Mouse (Mus musculus) heart, embryonic 11.5 days (tissue): ENCODE measurements around the gene Cdk17. TPM values are rescaled to one million over a fixed set of nuclear protein-coding genes. Genes with fewer than 3 reads are reported as not detected.
"Not testable (repeated sequence)": the region's sequence is repeated elsewhere in the genome, so short reads cannot be mapped to it uniquely, and the experiment has no call there.

ENCODE experiments used
- ATAC-seq: fragments of 200-750 bp; cut with Nextera tagmentation; replicated peaks from 2 replicates; pipeline ENCODE4 v1.8.0; 2017; ENCODE audit warnings: moderate library complexity; ENCODE audit not compliant: insufficient number of reproducible peaks, low FRiP score, low TSS enrichment
- H3K27ac ChIP-seq: fragments of 300-500 bp; sonication (generic); 2 replicates; pipeline ENCODE4 v1.5.1; 2014; ENCODE audit warnings: mild to moderate bottlenecking, low read depth, low read length
- H3K27me3 ChIP-seq: fragments of 300-500 bp; sonication (generic); 2 replicates; pipeline ENCODE4 v1.6.1; 2014; ENCODE audit warnings: mild to moderate bottlenecking, low read length, mixed read lengths; ENCODE audit not compliant: control insufficient read depth, insufficient read depth
- H3K36me3 ChIP-seq: fragments of 300-500 bp; sonication (generic); 2 replicates; pipeline ENCODE4 v1.6.1; 2014; ENCODE audit warnings: mild to moderate bottlenecking, low read length, moderate library complexity, mixed read lengths; ENCODE audit not compliant: control insufficient read depth, insufficient read depth
- H3K4me1 ChIP-seq: fragments of 300-500 bp; sonication (generic); 2 replicates; pipeline ENCODE4 v1.6.1; 2014; ENCODE audit warnings: low read length; ENCODE audit not compliant: control insufficient read depth, insufficient read depth
- H3K4me2 ChIP-seq: fragments of 300-500 bp; sonication (generic); 2 replicates; pipeline ENCODE4 v1.6.1; 2014; ENCODE audit warnings: mild to moderate bottlenecking, moderate library complexity
- H3K4me3 ChIP-seq: fragments of 300-500 bp; sonication (generic); 2 replicates; pipeline ENCODE4 v1.5.1; 2014; ENCODE audit warnings: low read depth, low read length
- H3K9ac ChIP-seq: fragments of 300-500 bp; sonication (generic); 2 replicates; pipeline ENCODE4 v1.6.1; 2014; ENCODE audit warnings: mild to moderate bottlenecking, low read depth, low read length, moderate library complexity
- H3K9me3 ChIP-seq: fragments of 300-500 bp; sonication (generic); replicated peaks from 2 replicates; pipeline ENCODE4 v1.6.1; 2016; ENCODE audit warnings: low read length; ENCODE audit not compliant: control insufficient read depth
- WGBS: fragments of 180-500 bp; shearing (Covaris S2); extraction: QIAGEN DNeasy Blood & Tissue Kit; methylation state at CpG from one replicate; pipeline ENCODE4 v1.1.7; 2014; ENCODE audit not compliant: insufficient replicate concordance; 5-methylcytosine and 5-hydroxymethylcytosine counted together
- polyA plus RNA-seq: library from polyadenylated mRNA; unstranded; fragments of >200 nt; fragmentation: Nextera tagmentation; extraction: Ambion mirVana; gene quantifications from 2 replicates; pipeline ENCODE4 v1.2.1, GENCODE M21; 2014

Gene Cdk17
- polyA plus RNA-seq, 1 experiment from 2014 or later, result 21.0 TPM

DNA sequence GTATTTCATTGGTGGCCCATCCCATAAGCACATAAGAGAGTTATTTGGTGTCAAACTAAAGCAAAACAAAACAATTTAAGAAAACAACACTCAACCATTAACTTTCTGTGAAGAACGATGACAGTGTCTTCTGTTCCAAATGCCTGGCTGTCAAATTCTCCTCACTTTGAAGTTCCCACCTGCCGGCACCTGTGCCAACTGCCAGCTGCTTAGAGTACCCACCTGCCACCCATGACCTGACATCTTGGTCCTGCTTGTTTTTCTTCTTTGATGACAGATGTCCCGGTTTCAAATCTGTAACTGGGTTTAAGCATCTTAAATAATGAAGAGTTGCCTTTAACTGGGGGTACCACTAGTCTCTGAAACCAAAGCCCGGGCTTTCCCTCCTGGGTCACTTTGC lies 14.1 kb upstream of the Cdk17 start:
- H3K4me2 ChIP-seq, result no peak overlapping the region
- ATAC-seq, result no peak
- no peak overlapping the region for H3K27ac ChIP-seq
- peaks cover 4% of the 10 kb centered on the region; the same call in 1 of the 2 replicates for H3K4me1 ChIP-seq
- H3K4me3 ChIP-seq, result no peak overlapping the region
- H3K27me3 ChIP-seq, result no peaks in the 10 kb centered on the region
- no peaks in the 10 kb centered on the region for H3K9me3 ChIP-seq
- H3K9ac ChIP-seq, result no peak overlapping the region
- 85% methylated on average over 4 of the region's 4 CpGs for WGBS
- H3K36me3 ChIP-seq, result no peaks in the 10 kb centered on the region

DNA sequence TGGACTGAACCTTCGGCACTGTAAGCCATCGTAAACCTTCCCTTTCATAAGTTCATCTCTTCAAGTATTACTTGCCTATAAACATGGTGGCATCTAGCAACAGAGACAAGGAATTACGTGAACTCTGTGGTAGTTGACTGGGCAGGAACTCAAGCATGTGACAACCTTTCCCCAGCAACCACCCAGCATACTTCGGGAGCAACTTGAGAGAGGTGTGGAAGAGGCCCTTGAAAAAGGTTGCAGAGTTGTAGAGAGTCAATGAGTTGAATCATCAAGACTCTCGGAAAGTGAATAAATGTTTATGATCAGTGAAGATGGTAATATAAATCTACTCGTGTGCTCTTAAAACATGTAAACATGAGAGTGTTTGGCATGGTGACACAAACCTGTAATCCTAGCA lies 13.0 kb upstream of the Cdk17 start:
- Histone ChIP-seq H3K4me2 (no peak overlapping the region), H3K36me3 (no peaks in the 10 kb centered on the region), H3K27ac (no peak overlapping the region), H3K4me1 (peaks cover 4% of the 10 kb centered on the region; the same call in 1 of the 2 replicates), H3K9ac (no peak overlapping the region), H3K27me3 (no peaks in the 10 kb centered on the region), H3K9me3 (no peaks in the 10 kb centered on the region), H3K4me3 (no peak overlapping the region)
- 83% methylated on average over 6 of the region's 6 CpGs for WGBS
- no peak for ATAC-seq

DNA sequence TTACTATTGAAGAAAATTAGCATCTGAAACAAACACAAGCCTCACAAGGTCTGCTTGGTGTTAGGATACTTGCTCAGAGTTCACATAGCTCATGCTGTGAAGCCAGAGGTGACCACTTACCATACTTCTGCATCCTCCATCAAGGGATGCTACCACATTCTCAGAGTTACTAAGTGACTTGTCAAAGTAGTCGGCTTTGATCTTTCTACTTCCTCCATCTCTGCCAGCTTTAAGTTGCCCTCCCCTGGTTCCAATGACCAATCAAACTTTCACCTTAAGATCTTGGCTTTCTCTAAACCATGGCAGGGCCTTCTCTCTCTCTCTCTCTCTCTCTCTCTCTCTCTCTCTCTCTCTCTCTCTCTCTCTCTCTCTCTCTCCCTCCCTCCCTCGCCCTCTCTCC lies 11.1 kb upstream of the Cdk17 start:
- Histone ChIP-seq H3K27me3 (no peaks in the 10 kb centered on the region), H3K9me3 (no peaks in the 10 kb centered on the region), H3K36me3 (no peaks in the 10 kb centered on the region), H3K4me3 (no peak overlapping the region), H3K4me2 (no peak overlapping the region), H3K27ac (no peak overlapping the region), H3K9ac (no peak overlapping the region), H3K4me1 (no peaks in the 10 kb centered on the region)
- no peak for ATAC-seq
- 19% methylated on average over 1 of the region's 2 CpGs for WGBS

DNA sequence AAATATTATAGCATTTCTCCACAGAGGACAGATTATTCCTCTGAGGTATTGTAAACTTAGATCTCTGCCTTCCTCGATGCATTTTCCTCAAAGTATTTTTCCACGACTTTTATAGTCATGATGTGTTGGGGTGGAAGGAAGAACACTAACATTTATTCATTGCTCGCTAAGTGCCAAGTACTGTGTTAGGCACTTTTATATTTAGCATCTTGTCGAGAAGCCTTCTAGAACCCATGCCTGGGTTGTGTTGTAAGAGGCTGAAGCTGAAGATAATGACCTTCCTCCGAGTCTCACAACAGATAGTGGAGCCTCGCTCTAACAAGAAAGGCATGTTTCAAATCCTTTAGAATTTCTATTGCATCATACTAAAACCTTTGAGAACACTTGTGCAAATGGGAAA lies 8.9 kb upstream of the Cdk17 start:
- 47% methylated on average over 6 of the region's 6 CpGs for WGBS
- H3K27ac ChIP-seq, result no peak overlapping the region
- H3K36me3 ChIP-seq, result no peaks in the 10 kb centered on the region
- no peak overlapping the region for H3K4me2 ChIP-seq
- no peak overlapping the region for H3K9ac ChIP-seq
- H3K4me1 ChIP-seq, result no peaks in the 10 kb centered on the region
- no peaks in the 10 kb centered on the region for H3K9me3 ChIP-seq
- no peak overlapping the region for H3K4me3 ChIP-seq
- ATAC-seq, result no peak
- H3K27me3 ChIP-seq, result no peaks in the 10 kb centered on the region

DNA sequence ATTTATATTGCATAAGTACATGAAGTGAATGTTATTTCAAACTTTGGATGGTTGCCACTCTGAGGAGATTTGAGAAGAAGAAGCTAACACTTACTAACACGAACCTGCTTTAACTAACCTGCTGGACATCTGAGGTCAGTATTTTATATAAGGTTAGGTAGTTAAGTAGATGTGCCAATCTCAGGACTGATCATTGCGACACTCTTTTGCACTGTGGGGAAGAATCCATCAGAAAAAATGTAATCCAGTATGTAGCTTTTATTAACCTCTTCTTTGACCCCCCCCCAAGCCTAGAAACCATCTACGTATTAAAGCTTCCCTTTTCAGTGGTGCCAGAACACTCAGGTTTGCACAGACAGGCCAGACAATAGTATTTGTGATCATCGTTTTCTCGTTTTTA lies 8.0 kb upstream of the Cdk17 start:
- Histone ChIP-seq H3K36me3 (no peaks in the 10 kb centered on the region), H3K4me2 (no peak overlapping the region), H3K27me3 (no peaks in the 10 kb centered on the region), H3K27ac (no peak overlapping the region), H3K4me3 (no peak overlapping the region), H3K9ac (no peak overlapping the region), H3K9me3 (no peaks in the 10 kb centered on the region), H3K4me1 (no peaks in the 10 kb centered on the region)
- 85% methylated on average over 5 of the region's 5 CpGs for WGBS
- no peak for ATAC-seq

DNA sequence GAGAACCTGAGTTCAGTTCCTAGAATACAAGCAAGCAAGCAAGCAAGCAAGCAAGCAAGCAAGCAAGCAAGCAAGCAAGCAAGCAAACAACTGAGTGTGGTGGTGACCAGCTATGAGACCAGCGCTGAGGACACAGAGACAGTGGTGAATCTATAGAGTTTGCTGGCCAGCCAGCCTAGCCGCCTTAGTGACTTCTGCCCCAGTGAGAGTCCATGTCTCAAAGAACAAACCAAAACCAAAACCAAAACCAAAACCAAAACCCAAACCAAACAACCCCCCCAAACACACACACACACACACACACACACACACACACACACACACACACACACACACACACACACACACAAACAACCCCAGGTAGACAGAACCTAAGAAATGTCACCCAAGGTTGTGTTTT lies 7.3 kb upstream of the Cdk17 start:
- H3K36me3 ChIP-seq, H3K4me3 ChIP-seq, H3K4me1 ChIP-seq, ATAC-seq, H3K9ac ChIP-seq, H3K27me3 ChIP-seq, H3K4me2 ChIP-seq, H3K9me3 ChIP-seq, H3K27ac ChIP-seq: not testable (repeated sequence)
- 78% methylated on average over 2 of the region's 2 CpGs for WGBS

DNA sequence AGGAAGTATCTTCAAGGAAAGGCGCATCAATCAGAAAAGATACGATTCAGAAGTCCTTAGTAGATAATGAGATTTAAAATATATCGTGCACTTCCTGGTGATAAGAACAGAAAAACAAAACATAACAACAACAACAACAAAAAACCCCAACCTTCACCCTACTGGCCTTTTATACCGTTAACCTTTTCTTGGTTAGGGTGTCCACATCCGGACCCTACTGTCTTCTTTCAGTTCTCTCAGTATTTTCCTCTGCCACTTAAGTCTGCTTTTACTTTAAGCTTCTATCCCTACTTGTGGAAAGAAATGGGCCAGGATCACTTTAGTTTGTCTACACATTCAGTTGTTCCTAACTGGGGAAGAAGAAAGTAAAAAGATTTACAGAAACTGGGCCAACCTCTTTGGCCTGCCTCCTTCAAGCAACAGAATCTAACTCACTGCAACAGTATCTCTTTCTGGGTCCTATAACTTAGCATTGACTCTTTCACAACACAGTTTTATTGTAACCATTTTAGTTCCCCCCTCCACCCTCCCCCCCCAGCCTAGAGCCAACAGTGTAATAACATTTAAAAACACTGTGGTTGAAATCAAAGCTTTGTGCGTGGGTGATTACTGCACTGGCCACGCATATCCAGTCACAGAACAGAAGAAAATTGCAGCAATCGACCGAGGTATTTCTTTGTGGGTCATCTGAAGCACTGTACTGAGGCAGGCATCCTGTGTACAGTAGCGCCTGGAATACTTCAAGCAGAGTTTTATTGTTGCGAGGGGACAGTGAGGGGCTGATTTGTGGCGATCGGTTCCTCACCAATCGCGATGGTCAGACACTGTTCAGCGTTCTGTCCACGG lies 801 bp upstream of the Cdk17 start:
- H3K9ac ChIP-seq, result peak overlapping the region; percentile 58
- H3K27ac ChIP-seq, result peak overlapping the region; percentile 57
- H3K36me3 ChIP-seq, result no peaks in the 10 kb centered on the region
- no peaks in the 10 kb centered on the region for H3K9me3 ChIP-seq
- peak overlapping the region; percentile 67 for H3K4me2 ChIP-seq
- peak overlapping the region; percentile 99 for H3K4me3 ChIP-seq
- no peaks in the 10 kb centered on the region for H3K27me3 ChIP-seq
- peak; percentile 49 for ATAC-seq
- WGBS, result 20% methylated on average over 17 of the region's 17 CpGs
- peaks cover 11% of the 10 kb centered on the region for H3K4me1 ChIP-seq

DNA sequence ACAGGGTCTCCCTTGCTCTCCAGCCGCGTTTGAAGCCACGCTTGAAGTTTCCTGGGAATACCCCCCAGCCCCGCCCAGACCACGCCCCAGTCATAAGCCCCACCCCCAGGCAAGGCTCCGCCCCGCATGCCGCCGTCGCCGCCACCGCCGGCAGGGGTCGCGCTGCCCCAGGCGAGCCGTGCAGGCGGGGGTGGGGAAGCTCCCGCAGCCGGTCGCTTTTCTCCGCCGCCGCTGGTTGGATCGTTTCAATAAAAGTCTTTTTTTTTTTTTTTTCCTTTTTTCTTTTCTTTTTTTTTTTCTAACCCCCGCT lies 223 bp upstream of the Cdk17 start:
- no peaks in the 10 kb centered on the region for H3K36me3 ChIP-seq
- WGBS, result under 1% methylated on average over 26 of the region's 26 CpGs
- no peaks in the 10 kb centered on the region for H3K9me3 ChIP-seq
- peak overlapping the region; percentile 67 for H3K4me2 ChIP-seq
- peak; percentile 93 for ATAC-seq
- peak overlapping the region; percentile 99 for H3K4me3 ChIP-seq
- peak overlapping the region; percentile 99 for H3K27ac ChIP-seq
- peak overlapping the region; percentile 99 for H3K9ac ChIP-seq
- no peaks in the 10 kb centered on the region for H3K27me3 ChIP-seq
- H3K4me1 ChIP-seq, result peaks cover 16% of the 10 kb centered on the region
